Mouse (Mus musculus): ENCODE measurements around the gene Igsf8. TPM values are rescaled to one million over a fixed set of nuclear protein-coding genes. Genes with fewer than 3 reads are reported as not detected.
"Not testable (repeated sequence)": the region's sequence is repeated elsewhere in the genome, so short reads cannot be mapped to it uniquely, and the experiment has no call there.

The Igsf8 gene
- polyA plus RNA-seq (2017; shearing (Covaris generic)), result 1 to 10 TPM; 3.8 to 5.5 TPM

DNA sequence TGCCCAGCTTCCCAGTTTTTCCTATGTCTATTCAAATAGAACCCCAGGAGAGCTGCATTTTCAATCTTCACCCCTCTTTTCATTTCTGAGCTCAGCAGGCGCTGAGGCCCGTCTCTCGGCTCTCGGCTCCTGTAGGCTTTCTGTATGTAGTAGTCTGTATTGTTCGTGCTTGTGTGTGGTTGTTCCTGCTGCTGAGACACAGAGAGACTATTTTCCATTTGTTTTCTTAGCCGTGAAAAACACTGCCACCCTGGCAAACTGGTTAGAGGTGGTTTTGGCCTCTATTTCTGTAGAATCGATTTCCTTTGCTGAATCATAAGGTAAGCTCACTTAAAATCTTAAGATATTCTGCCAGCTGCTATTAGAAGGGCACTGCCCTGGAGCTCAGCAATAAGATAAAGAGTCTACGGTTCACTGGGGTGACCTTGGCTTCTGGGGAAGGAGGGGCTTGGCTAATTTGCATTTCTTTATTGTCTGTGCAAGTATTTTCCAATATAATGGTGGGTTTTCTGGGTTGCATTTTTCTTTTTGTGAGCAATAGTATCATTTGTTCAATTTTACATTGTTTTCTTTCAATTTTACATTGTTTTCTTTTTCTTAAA is at the start of gene Igsf8:
Gene Igsf8 (plus strand): TSS at position 165 of the 602 bp plus-strand sequence.
- ATAC-seq, result no peak

DNA sequence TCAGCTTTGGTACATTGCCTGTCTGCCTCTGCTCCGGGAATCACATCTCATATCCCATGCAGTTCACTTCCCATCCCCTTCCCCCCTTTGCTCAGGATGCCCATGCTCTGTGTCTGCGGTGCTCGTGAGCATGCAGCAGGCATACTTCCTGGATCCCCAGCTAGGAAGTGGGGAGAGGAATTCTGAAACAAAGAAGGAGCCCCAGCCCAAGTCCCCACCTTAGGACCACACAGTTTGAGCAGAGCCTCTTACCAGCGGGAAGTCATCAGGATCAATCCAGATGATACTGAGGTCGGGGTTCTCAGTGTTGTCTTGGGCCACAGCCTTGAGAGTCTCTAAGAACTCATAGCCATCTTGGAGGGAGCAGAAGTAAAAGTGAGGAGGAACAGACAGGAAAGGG is 48.7 kb upstream of the Igsf8 start:
- ATAC-seq, result no peak

DNA sequence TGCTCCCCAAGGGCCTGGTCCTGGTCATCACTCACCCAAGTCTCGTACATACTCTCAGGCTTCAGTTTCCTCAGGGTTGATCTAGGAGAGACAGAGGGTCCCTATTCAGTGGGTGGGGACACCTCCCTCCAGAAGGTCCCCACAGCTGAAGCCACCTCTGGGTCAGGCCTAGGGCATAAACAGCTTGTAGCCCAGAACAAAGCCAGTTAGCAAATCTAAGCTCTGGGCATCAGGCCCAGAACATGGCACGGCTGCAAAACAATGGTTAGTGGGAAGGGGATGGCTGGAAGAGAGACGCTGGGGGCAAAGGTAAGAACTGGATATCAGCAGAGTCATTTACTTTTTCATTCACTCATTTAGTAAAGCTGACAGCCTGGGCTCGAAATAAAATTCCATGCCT is 47.7 kb upstream of the Igsf8 start:
- ATAC-seq, result no peak

DNA sequence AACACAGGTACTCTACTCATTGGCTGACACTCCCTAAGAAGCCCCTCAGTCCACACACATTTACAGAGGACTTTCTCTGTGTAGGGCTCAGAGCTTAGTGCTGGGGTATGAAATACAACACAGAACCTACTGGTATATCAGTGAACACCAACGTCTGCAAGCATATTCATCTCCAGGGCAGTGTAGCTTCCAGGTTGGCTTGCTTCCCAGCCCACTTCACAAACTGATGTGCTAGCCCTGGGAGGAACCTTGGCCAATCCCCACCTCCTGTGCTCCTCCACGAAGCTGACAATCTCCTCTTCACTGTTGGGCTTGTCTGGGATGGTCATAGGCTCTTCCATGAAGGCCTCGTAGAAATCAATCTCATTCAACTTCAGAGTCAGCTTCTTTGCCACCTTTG is 46.7 kb upstream of the Igsf8 start:
- no peak for ATAC-seq

DNA sequence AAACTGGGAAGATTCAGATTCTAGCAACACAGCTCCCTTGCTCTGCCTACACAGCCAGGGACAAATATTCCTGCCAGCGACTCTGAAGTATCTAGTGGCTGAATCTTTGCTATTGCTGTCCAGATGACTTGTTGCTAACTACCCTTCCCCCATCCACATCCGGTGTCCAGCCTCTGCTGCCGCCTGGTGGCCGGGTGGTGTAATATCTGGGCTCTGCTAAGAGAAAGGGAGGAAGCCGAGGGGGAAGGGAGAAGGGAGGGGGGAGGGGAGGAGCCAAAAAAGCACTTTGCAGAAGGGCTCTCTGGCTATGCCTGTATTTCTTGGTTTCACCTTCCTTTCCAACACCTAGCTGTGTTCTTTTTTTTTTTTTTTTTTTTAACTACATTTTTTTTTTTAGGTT is 44.3 kb upstream of the Igsf8 start:
- ATAC-seq, result peak; percentile 96

DNA sequence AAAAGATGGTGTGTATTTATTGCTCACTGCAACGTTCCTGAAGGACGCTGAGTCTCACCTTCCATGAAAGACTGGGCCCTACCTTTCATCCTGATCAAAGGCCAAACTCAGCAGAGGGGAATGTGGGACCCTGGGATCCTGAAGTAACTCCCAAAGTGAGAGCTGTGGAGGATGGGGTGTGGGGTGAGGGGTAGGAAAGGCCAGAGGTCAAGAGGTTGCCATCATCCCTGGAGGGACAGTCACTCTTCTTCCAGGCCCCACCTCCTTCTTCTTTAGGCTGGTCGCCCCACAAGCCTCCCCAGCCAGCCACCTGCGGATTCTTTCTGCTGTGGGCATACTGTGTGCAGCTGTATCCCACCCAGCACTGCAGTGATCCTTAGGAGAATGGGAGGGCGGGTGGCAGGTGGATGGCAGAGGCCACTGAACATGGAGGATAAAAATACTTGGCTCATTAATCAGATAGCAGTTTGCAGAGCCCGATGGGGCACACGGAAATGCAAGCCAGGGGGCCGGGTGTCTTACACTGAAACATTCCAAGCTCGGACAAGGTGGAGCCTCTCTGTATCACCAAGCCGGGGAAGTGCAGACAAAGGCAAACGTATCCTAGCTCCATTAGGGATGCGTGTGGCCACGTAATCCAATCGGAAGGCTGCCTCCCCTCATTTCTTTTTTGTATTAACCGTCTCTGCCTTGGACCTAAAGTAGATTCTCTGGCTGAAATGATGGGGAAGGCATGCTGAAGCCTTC is 43.1 kb upstream of the Igsf8 start:
- no peak for ATAC-seq

DNA sequence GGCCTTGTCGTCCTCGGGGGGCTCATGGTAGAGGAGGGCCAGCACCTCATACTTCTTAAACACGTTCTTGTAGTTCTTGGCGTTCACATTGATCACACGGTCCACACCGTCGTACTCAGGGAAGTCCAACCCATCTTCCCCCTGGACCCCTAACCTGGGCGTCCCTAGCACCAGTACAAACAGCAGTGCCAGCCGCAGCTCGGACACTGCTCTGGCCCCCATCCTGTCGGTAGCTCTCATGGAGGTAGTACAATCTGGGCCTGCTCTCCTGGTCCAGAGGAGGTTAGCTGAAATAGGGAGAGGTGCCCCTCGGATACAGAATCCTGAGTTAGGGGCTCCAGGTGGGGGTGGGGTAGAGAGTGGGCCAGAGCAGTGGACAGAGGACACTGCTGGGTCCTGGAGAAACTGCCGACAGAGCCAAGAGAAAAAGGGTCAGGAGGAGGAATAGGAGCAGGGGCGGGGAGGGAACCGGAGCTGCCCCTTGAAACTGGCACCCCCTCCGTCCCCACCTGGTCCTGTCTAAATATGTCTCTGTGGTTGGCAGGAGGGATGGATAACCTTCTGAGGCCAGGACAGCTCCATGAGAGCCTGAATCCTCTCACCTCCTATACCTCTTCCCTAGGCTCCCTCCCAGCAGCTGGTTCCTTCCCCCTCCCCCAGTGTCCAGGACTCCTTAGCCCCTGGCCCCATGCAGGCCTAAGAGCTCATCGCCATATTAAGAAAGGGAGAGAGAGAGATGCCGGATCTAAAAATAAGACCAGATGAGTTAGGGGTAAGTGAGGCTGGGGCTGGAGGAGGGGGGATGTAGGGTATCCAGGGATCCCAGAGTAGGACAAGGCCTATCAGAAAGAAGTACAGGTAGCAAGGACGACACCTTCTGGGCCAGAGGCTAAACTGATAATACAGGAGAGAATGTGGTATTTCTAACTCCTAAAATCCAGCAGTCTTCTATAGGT is 41.7 kb upstream of the Igsf8 start, which contains the start of gene Casq1:
Gene Casq1 (minus strand): TSS at position 418 of the 956 bp plus-strand sequence.
- no peak for ATAC-seq

DNA sequence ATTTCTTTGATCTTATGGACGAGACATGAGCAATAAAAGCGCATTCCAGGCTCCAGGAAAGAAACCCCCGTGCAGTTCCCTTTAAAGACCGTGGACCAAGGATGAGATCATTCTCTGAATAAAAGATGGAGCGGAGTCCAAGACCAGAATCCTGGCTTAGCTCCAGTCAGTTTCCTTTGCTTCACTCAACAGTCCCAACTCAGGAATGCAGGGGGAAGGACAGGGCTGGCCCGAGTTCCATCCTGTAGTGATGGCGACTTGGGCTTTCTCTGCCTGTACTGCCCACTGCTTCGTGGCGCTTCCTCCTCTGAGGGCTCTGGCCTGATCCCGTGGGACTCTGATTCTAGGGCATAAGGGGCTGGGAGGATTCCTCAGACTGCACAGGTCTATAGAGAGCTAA is 41.0 kb upstream of the Igsf8 start:
- no peak for ATAC-seq

DNA sequence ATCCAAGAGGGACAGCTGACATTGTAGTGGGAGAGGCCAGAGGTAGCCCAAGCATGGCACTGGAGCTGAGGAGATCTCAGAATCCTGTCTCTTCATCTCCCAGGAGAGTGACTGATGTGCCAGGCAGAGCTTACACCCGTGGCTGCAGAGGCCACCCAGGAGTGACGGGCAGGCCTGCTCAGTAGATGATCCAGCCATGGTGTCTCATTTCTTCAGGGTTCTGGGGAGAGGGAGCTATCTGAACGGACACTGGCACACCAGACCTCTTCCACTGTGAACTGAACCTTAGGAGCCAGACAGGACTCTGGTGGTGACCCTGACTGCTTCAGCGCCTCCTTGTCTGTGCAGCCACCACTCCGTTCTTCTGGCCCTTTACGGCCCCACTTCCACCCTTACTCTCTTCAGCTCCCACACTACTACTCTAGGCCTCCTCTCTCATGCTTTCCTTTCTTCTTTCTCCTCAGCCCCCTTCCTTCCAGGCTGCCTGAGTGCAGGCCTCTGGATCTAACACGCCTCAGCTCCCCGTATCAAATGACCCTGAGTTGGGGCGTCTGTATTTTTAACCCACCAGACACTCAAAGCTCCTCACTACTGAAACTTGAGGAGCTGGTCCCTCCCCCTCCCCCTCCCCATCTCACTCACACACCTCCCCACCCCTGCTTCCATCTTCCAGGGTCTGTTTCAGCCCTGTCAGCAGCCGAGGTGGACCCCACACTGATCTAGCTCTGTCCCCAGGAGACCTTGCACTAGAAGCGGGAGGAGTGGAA is 40.0 kb upstream of the Igsf8 start:
- no peak for ATAC-seq

DNA sequence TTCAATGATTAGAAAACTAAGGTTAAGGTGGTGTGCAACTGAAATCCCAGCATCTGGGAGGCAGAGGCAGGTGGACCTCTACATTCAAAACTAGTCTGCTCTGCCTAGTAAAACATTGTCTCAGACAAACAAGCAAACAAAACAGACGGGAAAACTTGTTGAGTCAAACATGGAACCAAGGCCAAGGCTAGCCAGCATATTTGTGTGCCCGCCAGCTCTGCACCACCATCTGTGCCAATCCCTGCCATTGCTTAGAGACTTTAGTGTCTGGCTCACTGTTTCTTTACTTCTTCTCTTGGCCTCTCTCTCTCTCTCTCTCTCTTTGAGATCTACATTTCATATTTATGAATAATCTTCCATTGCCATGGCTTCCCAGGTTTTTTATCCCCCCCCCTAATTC is 33.2 kb upstream of the Igsf8 start:
- ATAC-seq, result no peak

DNA sequence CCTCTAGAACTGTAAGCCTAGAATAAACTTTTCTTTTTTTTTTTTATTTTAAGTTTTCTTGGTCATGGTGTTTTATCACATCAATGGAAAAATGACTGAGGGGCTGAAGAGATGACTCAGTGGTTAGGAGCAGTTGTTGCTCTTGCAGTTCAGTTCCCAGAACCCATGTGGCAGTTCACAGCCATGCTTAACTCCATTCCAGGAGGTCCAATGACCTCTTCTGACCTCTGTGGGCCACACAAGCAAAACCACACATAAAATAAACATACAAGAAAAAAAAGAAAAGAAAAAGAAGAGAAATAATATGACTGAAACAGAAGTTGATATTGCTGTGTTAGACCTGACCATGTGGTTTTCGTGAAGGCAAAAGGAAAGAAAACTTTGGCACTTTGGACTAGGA is 32.2 kb upstream of the Igsf8 start:
- ATAC-seq, result no peak

DNA sequence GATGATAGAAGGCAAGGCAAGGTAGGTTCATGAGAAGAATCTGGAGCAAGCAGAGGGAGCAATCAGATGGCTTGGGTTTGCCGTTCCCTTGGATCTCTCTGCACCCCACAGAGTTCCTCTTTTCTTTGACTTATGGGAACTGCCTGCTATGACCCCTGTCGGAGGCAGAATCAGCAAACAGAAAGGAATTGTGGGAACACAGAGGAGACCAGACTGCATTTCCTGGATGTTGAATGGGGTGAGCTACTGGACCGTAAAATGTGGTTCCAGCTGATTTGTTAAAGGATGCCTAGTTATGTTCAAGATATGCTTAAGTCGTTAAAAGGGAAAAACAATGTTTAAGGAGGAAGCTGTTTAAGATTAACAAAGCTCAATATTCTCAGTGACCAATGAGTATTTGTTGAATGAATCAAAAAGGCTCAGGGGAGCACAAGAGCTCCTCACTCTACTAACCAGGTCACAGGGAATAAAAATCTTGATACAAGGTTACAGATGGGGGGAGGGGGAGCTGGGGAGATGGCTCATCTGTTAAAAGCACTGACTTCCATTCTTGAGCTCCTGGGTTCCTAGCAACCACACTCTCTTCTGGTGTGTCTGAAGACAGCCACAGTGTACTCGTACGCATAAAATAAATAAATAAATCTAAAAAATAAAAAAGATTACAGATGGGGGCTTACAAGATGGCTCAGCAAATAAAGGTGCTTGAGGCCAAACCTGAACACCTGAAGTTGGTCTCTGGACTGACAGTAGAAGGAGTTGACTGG is 20.3 kb upstream of the Igsf8 start:
- ATAC-seq, result no peak

DNA sequence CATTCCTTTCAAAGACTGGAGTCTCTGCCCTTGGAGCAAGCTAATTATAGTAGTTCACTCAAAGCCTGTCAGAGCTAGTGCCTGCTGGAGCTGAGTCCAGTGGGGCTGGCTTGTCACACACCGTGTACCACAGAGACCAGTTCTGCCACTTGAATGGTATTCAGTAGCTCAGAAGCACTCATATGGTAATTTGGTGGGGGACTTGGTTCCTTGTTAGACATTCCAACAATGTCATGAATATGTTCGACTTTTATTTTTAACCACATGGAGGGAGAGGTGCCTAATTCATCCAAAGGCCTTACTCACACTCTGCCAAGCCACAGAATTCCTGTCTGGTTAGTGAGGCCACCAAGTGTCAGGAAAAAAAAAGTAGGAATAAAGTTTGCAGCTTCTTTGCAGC is 19.0 kb upstream of the Igsf8 start:
- ATAC-seq, result no peak

DNA sequence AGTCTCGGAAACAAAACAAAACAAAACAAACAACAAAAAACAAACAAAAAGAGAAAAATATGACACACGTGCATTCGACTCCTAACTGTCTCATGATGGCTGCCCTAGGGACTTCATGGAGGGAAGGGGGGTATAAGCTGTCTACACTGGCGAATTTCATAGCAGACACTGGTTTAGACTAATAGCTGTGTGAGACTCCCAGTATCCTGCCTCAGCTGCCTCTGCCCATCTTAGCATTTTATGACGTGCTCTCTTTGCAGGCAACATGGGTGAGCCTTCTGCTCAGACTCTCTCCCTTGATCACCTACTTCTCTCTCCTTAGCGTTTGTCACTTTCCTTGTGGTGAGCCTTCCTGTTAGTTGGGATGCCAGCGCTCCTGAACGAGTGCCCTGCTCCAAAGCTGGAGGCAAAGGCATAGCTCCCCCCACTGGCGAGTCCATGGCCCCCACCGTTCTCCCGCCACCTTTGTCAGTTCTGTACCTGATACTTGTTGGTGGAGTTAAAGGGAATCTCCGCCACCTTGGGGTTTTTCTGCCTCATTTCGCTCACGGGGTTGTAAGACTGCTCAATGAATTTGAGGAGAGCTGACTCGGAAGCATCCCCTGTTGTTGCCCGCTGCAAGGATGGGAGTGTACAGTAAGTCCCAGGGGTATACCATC is 17.8 kb upstream of the Igsf8 start:
- no peak for ATAC-seq

DNA sequence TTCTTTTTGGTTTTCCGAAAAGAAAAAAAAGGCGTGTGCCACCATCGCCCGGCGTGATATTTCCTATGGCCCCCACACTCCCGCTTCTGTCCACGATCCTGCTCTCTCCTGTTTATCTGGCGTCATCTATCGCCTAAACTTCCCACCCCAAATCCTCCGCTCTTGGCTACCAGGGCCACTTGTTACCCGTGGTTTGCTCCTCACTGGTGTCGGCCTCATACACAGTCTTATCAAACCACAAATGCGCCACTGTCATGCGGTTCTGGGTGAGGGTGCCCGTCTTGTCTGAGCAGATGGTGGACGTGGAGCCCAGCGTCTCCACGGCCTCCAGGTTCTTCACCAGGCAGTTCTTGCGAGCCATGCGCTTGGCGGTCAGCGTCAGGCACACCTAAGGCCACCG is 16.8 kb upstream of the Igsf8 start:
- ATAC-seq, result not testable (repeated sequence)

DNA sequence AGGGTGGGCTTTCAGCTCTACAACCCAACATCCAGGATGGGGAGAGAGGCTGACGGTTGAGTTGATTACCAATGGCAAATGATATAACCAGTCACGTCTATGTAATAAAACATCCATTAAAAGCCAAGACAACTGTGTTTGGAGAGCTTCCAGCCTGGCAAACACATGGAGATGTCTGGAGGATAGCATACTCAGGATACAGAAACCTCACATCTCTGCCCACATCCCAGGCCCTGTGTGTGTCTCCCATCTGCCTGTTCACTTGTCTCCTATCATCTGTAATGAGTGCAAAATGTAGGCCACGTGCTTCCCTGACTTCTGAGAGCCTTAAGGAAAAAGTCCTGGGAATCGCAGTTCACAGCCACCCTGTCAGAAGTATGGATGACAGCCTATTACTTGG is 14.2 kb upstream of the Igsf8 start:
- ATAC-seq, result no peak

DNA sequence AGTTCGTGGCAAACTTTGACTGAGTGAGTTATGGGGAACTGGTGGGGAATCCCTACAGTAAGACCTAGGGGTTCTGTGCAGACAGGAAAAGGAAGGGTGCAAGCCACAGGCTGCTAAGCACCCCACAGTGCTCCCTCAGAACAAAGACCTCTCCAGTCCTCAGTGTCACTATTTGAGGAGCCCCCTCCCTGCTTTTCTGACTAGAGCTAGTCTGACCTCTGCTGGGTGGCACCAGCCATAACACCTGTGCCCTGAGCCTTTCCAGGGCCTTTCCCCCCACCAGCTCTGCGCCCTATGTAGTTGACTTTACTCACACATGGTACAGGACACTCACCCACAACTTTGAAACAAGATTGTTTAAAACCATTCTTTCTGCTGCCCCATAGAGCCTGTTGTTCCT is 13.8 kb upstream of the Igsf8 start:
- ATAC-seq, result peak; percentile 62

DNA sequence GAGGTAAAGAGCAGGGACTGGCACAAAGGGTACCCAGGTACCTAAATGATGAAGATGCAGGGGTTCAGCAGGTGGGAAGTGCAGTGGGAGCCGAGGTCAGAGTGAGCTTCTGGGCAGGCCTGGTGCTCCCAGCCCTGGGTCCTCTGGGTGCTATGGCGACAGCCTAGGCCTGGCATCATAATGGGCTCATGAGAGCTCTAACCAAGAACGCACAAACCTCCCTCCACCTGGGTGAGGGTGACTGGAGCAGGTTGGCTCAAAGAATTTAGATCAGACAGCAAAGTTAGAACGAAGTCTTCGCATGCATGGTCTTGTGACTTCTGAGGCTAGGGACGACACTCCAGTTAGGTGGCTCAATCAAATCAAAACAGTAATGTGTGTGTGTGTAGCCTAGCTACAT is 3.1 kb upstream of the Igsf8 start, which contains the start of gene Atp1a4:
Gene Atp1a4 (minus strand): TSS at position 101 of the 400 bp plus-strand sequence.
- ATAC-seq, result no peak

DNA sequence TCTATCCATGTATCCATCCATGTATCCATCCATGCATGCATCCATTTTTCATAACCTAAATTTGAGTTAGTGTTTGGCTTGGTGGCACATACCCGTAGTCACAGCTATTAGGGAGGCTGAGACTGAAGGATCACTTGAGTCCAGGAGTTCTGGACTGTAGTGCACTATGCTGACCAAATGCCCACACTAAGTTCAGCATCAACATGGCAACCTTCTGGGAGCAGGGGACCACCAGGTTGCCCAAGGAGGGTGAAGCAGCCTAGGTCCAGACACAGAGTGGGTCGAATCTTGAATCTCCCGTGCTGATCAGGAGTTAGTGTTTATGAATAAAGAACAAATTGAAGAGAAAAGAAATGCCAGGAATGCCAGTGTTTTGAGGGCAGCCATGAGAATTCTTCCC is 9.8 kb downstream of the Igsf8 start:
- ATAC-seq, result no peak

DNA sequence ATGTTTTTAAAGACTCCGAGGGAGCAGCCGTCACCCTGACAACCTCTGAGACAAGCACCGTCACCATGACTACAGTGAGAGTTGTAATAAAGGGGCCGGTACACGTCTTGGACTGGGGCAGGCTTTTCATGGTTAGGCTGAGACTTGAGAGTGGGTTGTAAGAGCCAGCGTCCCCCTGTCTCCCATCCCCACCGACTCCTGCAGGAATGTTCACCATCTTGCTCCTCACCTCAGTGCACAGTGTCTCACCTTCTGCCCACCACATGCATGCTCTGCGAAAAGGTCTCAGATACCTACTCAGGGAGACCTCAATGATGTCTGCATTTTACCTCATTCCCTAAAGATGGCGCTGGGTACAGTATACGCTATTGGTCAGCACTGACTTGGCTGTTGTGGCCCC is 10.3 kb downstream of the Igsf8 start:
- ATAC-seq, result no peak

DNA sequence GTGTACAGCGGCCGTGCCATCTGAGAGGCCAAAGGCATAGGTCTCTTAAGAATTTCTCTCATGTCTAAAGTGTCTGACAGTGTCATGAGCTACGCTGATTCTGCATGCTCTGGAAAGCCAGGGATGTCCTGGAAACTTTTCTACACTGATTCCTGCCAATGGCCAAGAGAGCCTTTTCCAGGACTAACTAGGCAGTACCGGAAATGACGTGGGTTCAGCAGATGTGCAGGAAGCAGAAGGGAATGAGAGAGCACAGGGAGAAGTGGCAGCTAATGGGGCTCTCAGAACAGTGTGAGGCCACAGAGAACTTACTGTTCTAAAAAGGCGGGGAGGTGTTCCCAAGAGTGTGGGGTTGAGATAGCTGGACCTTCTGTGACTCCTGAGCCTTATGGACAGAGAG is 11.9 kb downstream of the Igsf8 start:
- no peak for ATAC-seq

Measured in CD4-positive, CD25-positive, alpha-beta regulatory T cell, adult 4 months (primary cell).